Comparison of ENCODE assay signal across 10 mouse cellular contexts in genomic region chr8:117053135-117054079, GRCm38 (mm10). TPM values are rescaled to one million over a fixed set of nuclear protein-coding genes. Genes with fewer than 3 reads are reported as not detected.
A peak's percentile ranks its signal among the peaks of the same experiment; 100 is the strongest.
DNase-seq lines count a peak whose midpoint lies in the region; ATAC-seq and TF ChIP-seq lines count a peak whose summit lies in the region.
"Had no signal": no experiment of that assay in that cellular context is flagged by ENCODE, and none has a peak within 500 bp of the region (broad histone marks: within the 10 kb centered on the region; RNA-seq: fewer than 3 reads in every experiment).

No protein-coding gene starts in this region.

- intact Hi-C loops in heart, adult 2 months (cut with DNase I), result no loop called here
- intact Hi-C loops in heart, postnatal 14 days (cut with DNase I), result no loop called here

- no peak overlapping the region for H3K27ac ChIP-seq in heart, adult 2 months
- H3K27ac ChIP-seq in intestine, postnatal 0 days (ENCODE audit: low read depth, low read length), result no peak overlapping the region
- H3K27ac ChIP-seq in forebrain, embryonic 13.5 days, result no peak overlapping the region
- H3K27ac ChIP-seq: hindbrain, embryonic 15.5 days; neural tube, embryonic 12.5 days had no signal

- no peaks in the 10 kb centered on the region for H3K36me3 ChIP-seq in heart, adult 2 months (ENCODE audit: control insufficient read depth, insufficient read depth, low read length)
- no peaks in the 10 kb centered on the region for H3K36me3 ChIP-seq in intestine, postnatal 0 days (ENCODE audit: control insufficient read depth, insufficient read depth)
- no peaks in the 10 kb centered on the region for H3K36me3 ChIP-seq in forebrain, embryonic 13.5 days (ENCODE audit: poor library complexity, severe bottlenecking)
- H3K36me3 ChIP-seq: hindbrain, embryonic 15.5 days; neural tube, embryonic 12.5 days had no signal

- ATAC-seq in intestine, postnatal 0 days, result peak; percentile 55; the same call in 1 of the 2 replicates
- no peak for ATAC-seq in forebrain, embryonic 13.5 days
- ATAC-seq in erythroblast, adult 5-6 weeks (replicated peaks; ENCODE audit: low FRiP score, poor library complexity, severe bottlenecking), result no peak

- no peaks in the 10 kb centered on the region for H3K27me3 ChIP-seq in heart, adult 2 months (ENCODE audit: control insufficient read depth, insufficient read depth, low read length)
- H3K27me3 ChIP-seq in intestine, postnatal 0 days (replicated peaks; ENCODE audit: control insufficient read depth, insufficient read depth, low read length), result no peaks in the 10 kb centered on the region
- no peaks in the 10 kb centered on the region for H3K27me3 ChIP-seq in forebrain, embryonic 13.5 days
- H3K27me3 ChIP-seq: hindbrain, embryonic 15.5 days; neural tube, embryonic 12.5 days had no signal

- H3K4me2 ChIP-seq in intestine, postnatal 0 days (replicated peaks; ENCODE audit: low read depth), result no peak overlapping the region
- H3K4me2 ChIP-seq in forebrain, embryonic 13.5 days, result no peak overlapping the region
- H3K4me2 ChIP-seq: hindbrain, embryonic 15.5 days; neural tube, embryonic 12.5 days had no signal

- H3K4me3 ChIP-seq in heart, adult 2 months, result no peak overlapping the region
- H3K4me3 ChIP-seq in intestine, postnatal 0 days (ENCODE audit: low read depth, low read length), result no peak overlapping the region
- no peak overlapping the region for H3K4me3 ChIP-seq in forebrain, embryonic 13.5 days
- H3K4me3 ChIP-seq: hindbrain, embryonic 15.5 days; neural tube, embryonic 12.5 days had no signal

- TF ChIP-seq CTCF in heart, adult 2 months (IDR thresholded peaks at IDR 0.05), result peak; percentile 20; the same call in 1 of the 2 replicates
- peak; percentile 73 for TF ChIP-seq CTCF in intestine, postnatal 0 days (IDR thresholded peaks at IDR 0.05; ENCODE audit: low read depth)

- no peaks in the 10 kb centered on the region for H3K9me3 ChIP-seq in intestine, postnatal 0 days (ENCODE audit: control insufficient read depth)
- no peaks in the 10 kb centered on the region for H3K9me3 ChIP-seq in forebrain, embryonic 13.5 days (replicated peaks)
- H3K9me3 ChIP-seq: hindbrain, embryonic 15.5 days; neural tube, embryonic 12.5 days had no signal

- DNase-seq in heart, adult 2 months, result no peak
- DNase-seq in heart, postnatal 14 days, result no peak
- DNase-seq in 416B (ENCODE audit: low read depth), result peak; percentile 72
- DNase-seq in adrenal gland, adult (ENCODE audit: inconsistent age in 2 of 2, low spot score in 1 of 2), result peak; percentile 67 to 86
- DNase-seq in thymus, adult 18-20 months, result peak; percentile 23 to 38

- TF ChIP-seq POLR2A in heart, adult 2 months (IDR thresholded peaks at IDR 0.05; ENCODE audit: insufficient read depth, low read depth, low read length), result no peak

- 71% methylated on average over 12 of the region's 12 CpGs for WGBS in heart, adult 2 months
- 42% methylated on average over 12 of the region's 12 CpGs for WGBS in intestine, postnatal 0 days
- 72% methylated on average over 12 of the region's 12 CpGs for WGBS in forebrain, embryonic 13.5 days

- no peaks in the 10 kb centered on the region; the same call in 1 of the 2 replicates for H3K4me1 ChIP-seq in heart, adult 2 months (ENCODE audit: control insufficient read depth, insufficient read depth, low read length)
- 0 out of 2 replicates have a peak, but pooled peaks cover 3% of the 10 kb centered on the region for H3K4me1 ChIP-seq in intestine, postnatal 0 days (replicated peaks; ENCODE audit: control insufficient read depth, insufficient read depth, low read length)
- no peaks in the 10 kb centered on the region for H3K4me1 ChIP-seq in forebrain, embryonic 13.5 days
- H3K4me1 ChIP-seq: hindbrain, embryonic 15.5 days; neural tube, embryonic 12.5 days had no signal

- H3K9ac ChIP-seq in heart, adult 2 months (ENCODE audit: low read depth, low read length), result no peak overlapping the region
- H3K9ac ChIP-seq in intestine, postnatal 0 days (ENCODE audit: low read depth, low read length), result no peak overlapping the region
- H3K9ac ChIP-seq in forebrain, embryonic 13.5 days, result no peak overlapping the region
- H3K9ac ChIP-seq: hindbrain, embryonic 15.5 days; neural tube, embryonic 12.5 days had no signal

- TF ChIP-seq EP300 in heart, adult 2 months (IDR thresholded peaks at IDR 0.05; ENCODE audit: insufficient read depth, low read depth, low read length), result no peak

- no peaks in the 10 kb centered on the region for H3K79me2 ChIP-seq in heart, adult 2 months (replicated peaks; ENCODE audit: control insufficient read depth, insufficient read depth, low read length)

RNA-seq across cellular contexts. Expression of gene Pkd1l2, which starts 28.8 kb away (rescaled TPM):
- total RNA-seq in heart, adult 2 months (2021), result not detected
- 0.06 TPM in 1 of 2 replicates, not detected in the other for polyA plus RNA-seq in heart, adult 2 months (2012; rRNA removed)
- total RNA-seq in heart, postnatal 14 days (2021), result not detected
- 0.12 and 0.33 TPM in 2 replicates for polyA plus RNA-seq in intestine, postnatal 0 days (2015; fragmentation: Nextera tagmentation; extraction: Ambion mirVana)
- polyA plus RNA-seq in forebrain, embryonic 13.5 days (2015; fragmentation: Nextera tagmentation; extraction: Ambion mirVana), result 0.04 TPM in 1 of 2 replicates, not detected in the other
- total RNA-seq in erythroblast, adult 5-6 weeks (2015; ENCODE audit: low replicate concordance), result not detected in 2 replicates
- total RNA-seq in erythroblast, adult 5-6 weeks (2017; ENCODE audit: low replicate concordance), result not detected in 2 replicates

RNA-seq across cellular contexts. Expression of gene Bco1, which starts 42.2 kb away (rescaled TPM):
- total RNA-seq in heart, adult 2 months (2021), result not detected
- polyA plus RNA-seq in heart, adult 2 months (2012; rRNA removed), result 0.06 TPM in 1 of 2 replicates, not detected in the other
- not detected for total RNA-seq in heart, postnatal 14 days (2021)
- polyA plus RNA-seq in intestine, postnatal 0 days (2015; fragmentation: Nextera tagmentation; extraction: Ambion mirVana), result 0.52 and 0.55 TPM in 2 replicates
- not detected in 2 replicates for polyA plus RNA-seq in forebrain, embryonic 13.5 days (2015; fragmentation: Nextera tagmentation; extraction: Ambion mirVana)
- total RNA-seq in erythroblast, adult 5-6 weeks (2015; ENCODE audit: low replicate concordance), result not detected in 2 replicates
- total RNA-seq in erythroblast, adult 5-6 weeks (2017; ENCODE audit: low replicate concordance), result not detected in 2 replicates

Comparison
In these comparisons a context has a peak if more than half of its experiments do, and no peak if none do; other contexts are left out.
1. DNase-seq: peak in 416B (single experiment), adrenal gland, adult (2 of 2) and thymus, adult 18-20 months (2 of 2); none in heart, adult 2 months (0 of 2) and heart, postnatal 14 days (0 of 2).